Mouse (Mus musculus): ENCODE results near the gene Spin4.

The Spin4 gene

DNA sequence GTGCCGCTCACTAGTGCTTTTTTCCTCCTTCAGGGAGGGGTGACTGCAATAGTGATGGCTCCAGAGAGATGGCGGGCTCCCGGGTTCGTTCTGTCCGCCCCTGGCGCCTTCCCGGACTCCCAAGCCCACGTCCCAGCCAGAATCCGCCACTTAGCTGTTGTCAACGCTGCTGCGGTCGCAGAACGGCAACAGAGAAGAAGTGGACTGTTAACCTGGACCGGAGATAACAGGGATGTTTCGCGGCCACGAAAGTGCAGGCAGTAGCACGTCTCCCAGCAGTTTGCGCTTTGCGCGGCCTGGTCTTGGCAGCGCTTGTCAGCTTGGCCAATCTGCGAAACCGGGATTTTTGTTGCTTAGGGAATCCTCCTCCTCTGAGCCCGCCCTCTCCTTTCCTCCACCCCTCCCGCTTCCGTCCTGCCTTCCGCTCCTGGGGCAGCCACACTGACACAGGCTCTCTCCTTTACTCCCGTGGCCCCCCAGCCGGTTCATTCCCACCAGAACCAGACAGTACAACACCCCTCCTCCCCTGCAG is at the start of gene Spin4:
Spin4 (minus strand) TSS at position 322 of the 532 bp plus-strand sequence.
- peak; percentile 33 for DNase-seq

DNA sequence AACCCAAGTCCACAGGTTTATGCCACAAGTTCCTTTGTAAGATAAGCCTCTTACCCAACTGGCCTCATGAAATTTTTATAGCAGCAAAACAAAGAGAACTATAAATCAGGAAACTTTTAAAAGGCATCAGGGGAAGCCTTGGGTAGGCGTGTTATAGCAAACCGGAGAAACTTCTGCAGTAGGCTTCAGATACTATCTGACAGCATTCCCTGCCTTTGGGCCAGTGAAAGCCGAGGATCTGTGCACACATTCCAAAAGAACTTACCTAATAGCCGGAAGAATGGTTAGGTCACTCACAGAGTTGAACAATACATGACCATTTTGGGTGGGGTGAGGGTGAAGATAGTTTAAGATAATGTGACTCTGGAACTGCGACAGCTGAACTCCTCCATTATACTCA is 1.4 kb upstream of the Spin4 start:
- DNase-seq, result no peak

DNA sequence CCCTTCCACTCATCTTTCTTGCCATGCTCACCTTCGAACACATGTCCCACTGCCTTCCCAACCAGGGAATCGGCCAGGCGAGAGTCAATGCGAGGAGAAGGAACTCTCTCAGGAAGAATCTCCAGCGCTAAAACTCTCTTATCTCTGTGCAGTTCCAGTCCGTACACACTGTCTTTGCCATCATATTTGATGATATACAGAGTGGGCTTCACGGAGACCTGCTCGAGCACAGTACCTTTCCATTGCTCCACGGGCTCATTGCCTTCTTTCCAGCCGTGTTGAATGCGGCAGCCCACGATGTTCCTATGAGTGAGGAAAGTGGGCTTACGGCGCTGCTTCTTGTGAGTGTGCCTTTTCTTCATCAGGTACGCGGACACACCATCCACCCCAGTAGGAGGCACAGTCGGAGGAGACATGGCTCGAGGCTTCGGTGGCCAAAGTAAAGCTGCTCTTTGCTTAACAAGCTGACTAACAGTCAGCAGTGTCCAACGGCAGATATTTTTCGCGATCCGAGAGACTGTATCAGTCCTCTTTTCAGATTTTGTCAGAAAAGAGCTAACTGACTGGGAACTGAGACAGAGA is 612 bp downstream of the Spin4 start:
- DNase-seq, result no peak

DNA sequence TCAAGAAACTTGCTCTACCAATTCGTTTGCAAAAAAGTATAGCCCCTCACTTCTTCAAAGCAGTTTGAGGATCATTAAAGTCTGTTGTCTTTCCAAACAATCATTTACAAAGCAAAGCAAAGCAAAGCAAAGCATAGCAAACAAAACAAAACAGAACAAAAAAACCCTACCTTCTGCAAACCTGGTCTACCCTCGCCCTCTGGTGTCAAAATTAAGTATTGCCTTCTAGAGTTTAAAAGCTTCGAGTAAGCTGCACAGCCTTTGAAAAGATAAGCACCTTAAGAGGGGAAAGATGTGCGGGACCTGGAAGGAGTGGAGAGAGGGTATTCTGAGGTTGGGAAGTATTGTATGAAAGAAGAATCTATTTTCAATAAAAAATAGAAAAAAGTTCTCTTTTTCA is 14.4 kb downstream of the Spin4 start:
- DNase-seq, result peak; percentile 9

DNA sequence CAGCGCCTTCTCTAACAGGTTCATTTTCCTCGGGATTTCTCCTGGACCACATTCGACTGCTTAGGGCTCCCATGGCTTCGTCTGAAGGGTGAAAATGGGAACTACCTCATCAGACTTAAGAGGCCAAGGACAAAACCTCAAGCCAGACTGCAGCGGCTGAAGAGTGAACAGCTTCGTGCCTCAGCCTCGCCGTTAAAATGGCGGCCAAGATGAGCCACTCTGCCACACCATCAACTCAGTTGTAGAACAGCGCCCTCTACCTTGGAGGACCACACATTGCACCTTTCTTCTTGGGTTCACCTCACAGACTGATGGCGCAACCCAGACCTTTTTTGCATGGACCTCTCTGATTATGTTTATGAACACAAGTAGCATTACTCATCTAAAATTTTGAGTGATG is 27.6 kb downstream of the Spin4 start:
- no peak for DNase-seq

DNA sequence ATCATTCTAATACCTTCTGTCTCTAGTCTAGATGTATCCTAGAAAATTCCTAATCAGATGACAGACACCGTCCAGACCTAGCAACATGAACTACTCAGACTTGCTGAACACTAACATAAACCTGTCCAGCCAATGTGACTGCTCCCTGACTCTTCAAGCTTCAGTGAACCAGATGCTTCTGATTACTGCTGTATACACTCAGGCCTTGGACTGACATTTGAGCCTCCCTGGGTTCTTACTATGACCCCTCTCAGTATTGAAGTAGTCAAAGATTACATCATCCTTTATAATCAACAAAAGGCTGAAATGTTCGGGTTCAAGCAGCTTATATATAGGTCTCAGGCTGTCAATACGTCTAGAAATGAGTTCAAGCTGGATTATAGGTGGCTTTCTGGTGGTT is 32.4 kb downstream of the Spin4 start:
- no peak for DNase-seq

DNA sequence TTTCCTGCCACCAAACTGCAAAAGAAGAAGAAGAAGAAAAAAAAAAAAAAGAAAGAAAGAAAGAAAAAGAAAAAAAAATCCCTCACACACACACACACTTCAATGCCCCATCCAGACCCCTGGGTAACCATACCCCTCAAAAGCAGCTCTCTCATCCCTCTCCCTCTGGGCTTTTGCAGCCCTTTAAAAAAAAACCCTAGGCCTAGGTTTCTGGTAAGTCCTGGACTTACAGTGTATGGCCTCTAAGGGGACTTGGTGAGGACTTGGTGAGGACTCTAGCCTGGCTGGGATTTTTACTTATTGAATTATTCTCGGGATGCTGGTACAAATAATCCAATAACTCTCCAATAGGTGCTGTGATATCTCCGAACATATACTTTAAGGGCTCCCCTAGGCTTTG is 35.6 kb downstream of the Spin4 start:
- no peak for DNase-seq

DNA sequence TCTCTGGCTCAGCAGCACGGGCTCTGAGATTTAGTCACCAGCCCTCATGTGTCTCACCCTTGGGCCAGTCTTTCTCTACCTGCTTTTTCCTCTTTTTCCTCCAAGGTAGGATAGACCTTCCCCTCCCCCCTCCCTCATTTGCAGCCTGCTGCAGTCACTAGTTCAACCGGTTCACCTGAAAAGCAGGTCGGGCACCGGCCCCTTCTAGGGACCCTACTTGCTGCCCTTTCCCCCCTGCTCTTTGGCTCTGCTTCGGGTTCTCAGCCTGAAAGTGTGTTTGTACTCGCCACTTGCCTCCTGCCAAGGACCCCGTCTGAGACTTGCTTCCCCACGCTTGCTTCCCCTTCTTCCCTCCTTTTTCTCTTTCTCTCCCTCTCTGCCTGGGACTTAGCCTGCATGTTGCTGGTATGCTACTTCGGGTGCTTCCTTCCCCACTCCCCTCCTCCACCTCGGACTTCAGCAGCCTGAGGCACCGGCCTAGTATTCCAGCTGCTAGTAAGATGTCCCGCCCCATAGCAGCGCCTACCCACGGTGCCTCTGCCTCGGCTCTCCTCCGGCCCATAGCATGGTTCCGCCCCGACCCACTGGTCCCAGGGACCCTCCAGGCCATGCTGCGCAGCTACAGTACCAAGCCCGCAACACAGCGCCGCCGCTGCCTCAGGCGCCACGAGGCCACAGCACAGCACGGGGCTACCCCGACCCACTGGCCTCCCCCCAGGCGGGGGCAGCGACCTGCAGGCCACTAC is 36.2 kb downstream of the Spin4 start:
- peak; percentile 4 for DNase-seq
